Mouse (Mus musculus) lung, postnatal 0 days (tissue): ENCODE measurements around the gene Cacna2d2.

Source experiments
- CTCF ChIP-seq: IDR thresholded peaks from 2 replicates; pipeline ENCODE4 v1.5.1; 2016; ENCODE audit warnings: antibody characterized with exemption, mild to moderate bottlenecking
- EP300 ChIP-seq: IDR thresholded peaks from 2 replicates; pipeline ENCODE4 v1.6.1; 2016; ENCODE audit warnings: antibody characterized with exemption, mild to moderate bottlenecking, control low read depth

DNA sequence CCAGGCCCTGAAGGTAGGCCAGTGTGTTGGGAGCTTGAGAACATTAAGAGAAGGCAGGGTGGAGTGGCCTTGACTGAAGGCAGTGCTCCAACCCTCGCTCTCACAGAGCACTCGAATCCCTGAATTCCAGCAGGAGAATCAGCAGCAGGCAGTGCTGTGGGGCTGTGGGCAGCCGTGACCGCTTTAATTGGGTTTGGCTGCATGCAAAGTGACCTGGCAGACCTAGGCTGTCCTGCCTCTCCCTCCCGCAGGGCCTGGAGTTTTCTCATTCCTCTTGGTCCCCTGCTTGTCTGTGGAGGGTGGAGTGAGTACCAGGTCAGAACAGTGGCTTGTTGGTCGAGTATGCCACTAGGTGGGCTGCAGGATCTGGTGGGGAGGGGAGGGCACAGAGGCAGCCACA, 66.2 kb downstream of the Cacna2d2 start:
- TF ChIP-seq CTCF (no peak), EP300 (no peak)
